Mouse (Mus musculus) heart, adult 2 months (tissue): ENCODE measurements at regions not wholly inside any gene's neighbourhood (a gene's known extent, or its start where the extent isn't known, plus 50 kb on each side); places are given as distances from the start of the nearest gene placed in this dataset.

Experiments used
- CTCF ChIP-seq: fragments of 200-600 bp; IDR thresholded peaks from 2 replicates; pipeline ENCODE4 v1.8.1; 2022; ENCODE audit warnings: antibody characterized with exemption, mild to moderate bottlenecking, moderate library complexity
- POLR2A ChIP-seq: fragments of 200-500 bp; IDR thresholded peaks from 2 replicates; pipeline ENCODE4 v1.6.1; 2011; ENCODE audit warnings: mild to moderate bottlenecking, low read depth, low read length, control low read depth; ENCODE audit not compliant: insufficient read depth

GRCm38 (mm10) chr16:23777041-23777440 is 113.7 kb downstream of the Sst start:
- no peak for TF ChIP-seq POLR2A
- no peak for TF ChIP-seq CTCF
